Mouse (Mus musculus) monocyte, adult 5-6 weeks (primary cell): Measurements from ENCODE around the gene Nsun5. TPM values are rescaled to one million over a fixed set of nuclear protein-coding genes. Genes with fewer than 3 reads are reported as not detected.
A peak's percentile ranks its signal among the peaks of the same experiment; 100 is the strongest.

Experiments used
- ATAC-seq: fragments of 153-309, 156-312 bp; replicated peaks from 2 replicates; pipeline ENCODE4 v1.8.0; 2017; ENCODE audit warnings: mild to moderate bottlenecking; ENCODE audit not compliant: low TSS enrichment, insufficient number of reproducible peaks, severe bottlenecking, poor library complexity, low FRiP score
- total RNA-seq: library from RNA; stranded (forward); fragments of 200-1000, 200-491, 200-594 nt; gene quantifications from 3 replicates; pipeline ENCODE4 v1.2.3, GENCODE M21; 2017

The Nsun5 gene
- total RNA-seq, result 6.6 to 14.9 TPM (median 14.8 TPM) in 3 replicates

GRCm38 (mm10) chr5:135369787-135370654, at the start of gene Nsun5:
TSS of gene Nsun5 (plus strand) at chr5:135369953.
- peak; percentile 87 for ATAC-seq

- no peak for ATAC-seq
Measured at GRCm38 (mm10) chr5:135322197-135322596, 47.6 kb upstream of the Nsun5 start.

- no peak for ATAC-seq
Measured at GRCm38 (mm10) chr5:135326121-135326659, 43.6 kb upstream of the Nsun5 start.

- no peak for ATAC-seq
Measured at GRCm38 (mm10) chr5:135329471-135329870, 40.3 kb upstream of the Nsun5 start.

- no peak for ATAC-seq
Measured at GRCm38 (mm10) chr5:135330201-135330600, 39.6 kb upstream of the Nsun5 start.

- no peak for ATAC-seq
Measured at GRCm38 (mm10) chr5:135331161-135331560, 38.6 kb upstream of the Nsun5 start.

GRCm38 (mm10) chr5:135337575-135337974, 32.2 kb upstream of the Nsun5 start:
- ATAC-seq, result no peak

- 0 out of 2 replicates have a peak, but pooled peaks have one; percentile 17 for ATAC-seq
Measured at GRCm38 (mm10) chr5:135345989-135346388, 23.8 kb upstream of the Nsun5 start.

- ATAC-seq, result no peak
Measured at GRCm38 (mm10) chr5:135346430-135346829, 23.3 kb upstream of the Nsun5 start.

GRCm38 (mm10) chr5:135347511-135348011, 22.2 kb upstream of the Nsun5 start:
- no peak for ATAC-seq

- ATAC-seq, result no peak
Measured at GRCm38 (mm10) chr5:135349862-135350261, 19.9 kb upstream of the Nsun5 start, which contains the start of gene Fkbp6. TSS of gene Fkbp6 (minus strand) at chr5:135350044.

- no peak for ATAC-seq
Measured at GRCm38 (mm10) chr5:135351606-135352005, 18.1 kb upstream of the Nsun5 start.

- ATAC-seq, result no peak
Measured at GRCm38 (mm10) chr5:135352995-135353394, 16.8 kb upstream of the Nsun5 start, which contains the start of gene Trim50. TSS of gene Trim50 (plus strand) at chr5:135353295.

- no peak for ATAC-seq
Measured at GRCm38 (mm10) chr5:135353564-135353963, 16.2 kb upstream of the Nsun5 start.

GRCm38 (mm10) chr5:135356090-135356489, 13.7 kb upstream of the Nsun5 start:
- no peak for ATAC-seq

GRCm38 (mm10) chr5:135357556-135357955, 12.2 kb upstream of the Nsun5 start:
- no peak; the same call in 1 of the 2 replicates for ATAC-seq

GRCm38 (mm10) chr5:135359772-135360171, 10.0 kb upstream of the Nsun5 start:
- no peak for ATAC-seq

GRCm38 (mm10) chr5:135362572-135362971, 7.2 kb upstream of the Nsun5 start:
- no peak for ATAC-seq

GRCm38 (mm10) chr5:135363540-135363939, 6.2 kb upstream of the Nsun5 start:
- 0 out of 2 replicates have a peak, but pooled peaks have one; percentile 31 for ATAC-seq

- ATAC-seq, result no peak
Measured at GRCm38 (mm10) chr5:135367841-135368240, 1.9 kb upstream of the Nsun5 start.
